Mouse (Mus musculus) brain, embryonic 14.5 days (tissue): ENCODE measurements around the gene Ccdc141. TPM values are rescaled to one million over a fixed set of nuclear protein-coding genes. Genes with fewer than 3 reads are reported as not detected.
A peak's percentile ranks its signal among the peaks of the same experiment; 100 is the strongest.

Source experiments
- DNase-seq: peaks from one replicate; pipeline ENCODE4 v3.0.0-alpha.2; 2011; ENCODE audit warnings: low read depth
- CTCF ChIP-seq: fragments of 200-500 bp; IDR thresholded peaks from 2 replicates; pipeline ENCODE4 v1.5.1; 2012; ENCODE audit warnings: inconsistent platforms, mild to moderate bottlenecking, moderate library complexity, borderline replicate concordance; ENCODE audit not compliant: insufficient read depth, insufficient read length; ENCODE audit errors: extremely low read depth
- POLR2A ChIP-seq: fragments of 200-500 bp; IDR thresholded peaks from 2 replicates; pipeline ENCODE4 v1.6.1; 2012; ENCODE audit warnings: mild to moderate bottlenecking, inconsistent platforms, borderline replicate concordance; ENCODE audit not compliant: poor library complexity, insufficient read depth, insufficient read length, severe bottlenecking; ENCODE audit errors: extremely low read depth
- polyA plus RNA-seq: library from polyadenylated mRNA; depleted of rRNA; stranded (reverse); fragments of >200 nt; gene quantifications from 2 replicates; pipeline ENCODE4 v1.2.3, GENCODE M21; 2012

Gene Ccdc141
- polyA plus RNA-seq, 1 experiment, result 5.1 TPM

- DNase-seq, result peak; percentile 70
- TF ChIP-seq CTCF (no peak), POLR2A (no peak)
These were observed 2.9 kb upstream of the Ccdc141 start for GRCm38 (mm10) chr2:77173366-77173765.

DNA sequence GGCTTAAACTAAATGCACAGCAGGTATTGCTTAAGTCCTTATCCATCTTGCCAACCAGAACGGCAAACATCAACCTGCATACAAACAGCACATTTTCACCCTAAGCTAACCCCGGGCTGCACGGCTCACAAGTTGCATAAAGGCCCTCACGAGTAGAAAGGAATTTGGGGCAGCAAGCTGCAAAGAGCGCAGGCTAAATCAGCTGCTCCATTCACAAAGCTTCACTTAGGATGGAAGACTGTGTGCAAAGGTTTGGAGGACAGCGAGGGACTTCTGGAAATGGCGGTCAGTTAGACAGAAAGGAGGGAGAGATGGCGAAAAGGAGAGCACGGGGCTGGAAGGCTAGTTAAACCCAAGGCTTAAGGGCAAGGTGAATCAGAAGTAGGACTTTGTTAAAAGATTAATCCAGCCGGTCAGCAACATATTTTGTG is 1.8 kb upstream of the Ccdc141 start:
- peak; percentile 66 for DNase-seq
- TF ChIP-seq POLR2A (no peak), CTCF (no peak)

DNA sequence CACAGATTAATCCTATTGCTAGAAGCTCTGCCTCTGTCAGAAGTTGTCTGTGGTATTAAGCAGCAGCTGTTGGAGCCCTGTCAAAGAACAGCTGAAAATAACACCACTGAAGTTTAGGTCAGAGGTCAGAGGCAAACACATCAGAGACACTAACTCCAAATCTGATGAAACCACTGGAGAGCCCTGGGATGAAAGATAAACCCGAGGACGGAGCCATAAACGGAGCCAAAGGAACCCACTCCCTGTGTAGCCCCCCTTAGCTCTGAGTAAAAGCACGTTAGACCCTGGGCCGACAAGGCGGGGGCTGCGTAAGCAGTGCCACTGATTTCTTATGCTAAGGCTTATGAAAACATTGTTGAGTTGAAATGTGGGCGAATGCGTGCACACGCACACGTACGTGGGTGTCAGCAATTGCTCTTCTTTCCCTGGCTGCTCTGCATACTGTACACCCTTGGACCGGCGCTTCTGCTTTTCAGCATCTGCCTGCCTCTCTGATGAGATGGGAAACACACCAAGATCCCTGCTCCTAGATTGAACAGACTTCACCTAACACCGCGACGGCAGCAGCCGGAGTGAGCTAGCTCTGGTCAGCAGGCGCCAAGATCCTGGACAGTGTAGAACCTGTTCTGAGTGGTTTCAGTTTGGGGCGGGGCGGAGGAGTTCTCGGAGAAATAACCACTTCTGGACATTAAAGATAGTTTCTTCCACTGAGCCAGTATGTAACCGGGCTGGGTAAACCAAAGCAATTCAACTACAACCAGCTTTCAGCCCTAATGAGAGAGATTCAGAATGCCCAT is 1.2 kb upstream of the Ccdc141 start:
- peak; percentile 49 for DNase-seq
- TF ChIP-seq POLR2A, result no peak
- TF ChIP-seq CTCF, result no peak

- TF ChIP-seq CTCF (no peak), POLR2A (no peak)
- peak; percentile 65 for DNase-seq
These were observed 362 bp downstream of the Ccdc141 start for GRCm38 (mm10) chr2:77169916-77170632.

GRCm38 (mm10) chr2:77169218-77169617 is 1.2 kb downstream of the Ccdc141 start:
- DNase-seq, result no peak
- no peak for TF ChIP-seq CTCF
- no peak for TF ChIP-seq POLR2A

DNA sequence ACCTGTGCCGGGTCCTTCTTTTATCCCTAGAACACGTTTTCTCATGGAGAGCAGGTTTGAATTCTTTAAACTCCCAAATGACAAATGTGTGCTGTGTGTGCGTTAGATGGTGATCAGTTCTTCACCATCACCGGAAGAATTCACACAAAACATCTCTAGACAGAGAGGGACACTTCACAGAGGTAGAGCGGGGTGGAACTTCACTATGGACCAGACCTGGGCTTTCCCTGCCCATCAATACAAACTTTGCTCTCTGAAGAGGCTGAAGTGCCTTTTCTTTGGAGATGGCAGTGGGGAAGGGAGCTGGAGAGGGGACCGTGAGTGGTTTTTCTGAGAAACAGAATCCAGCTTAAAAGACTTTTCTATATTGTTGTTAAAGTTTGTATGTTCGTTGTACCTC is 1.7 kb downstream of the Ccdc141 start:
- DNase-seq, result no peak
- TF ChIP-seq POLR2A, result no peak
- no peak for TF ChIP-seq CTCF

DNA sequence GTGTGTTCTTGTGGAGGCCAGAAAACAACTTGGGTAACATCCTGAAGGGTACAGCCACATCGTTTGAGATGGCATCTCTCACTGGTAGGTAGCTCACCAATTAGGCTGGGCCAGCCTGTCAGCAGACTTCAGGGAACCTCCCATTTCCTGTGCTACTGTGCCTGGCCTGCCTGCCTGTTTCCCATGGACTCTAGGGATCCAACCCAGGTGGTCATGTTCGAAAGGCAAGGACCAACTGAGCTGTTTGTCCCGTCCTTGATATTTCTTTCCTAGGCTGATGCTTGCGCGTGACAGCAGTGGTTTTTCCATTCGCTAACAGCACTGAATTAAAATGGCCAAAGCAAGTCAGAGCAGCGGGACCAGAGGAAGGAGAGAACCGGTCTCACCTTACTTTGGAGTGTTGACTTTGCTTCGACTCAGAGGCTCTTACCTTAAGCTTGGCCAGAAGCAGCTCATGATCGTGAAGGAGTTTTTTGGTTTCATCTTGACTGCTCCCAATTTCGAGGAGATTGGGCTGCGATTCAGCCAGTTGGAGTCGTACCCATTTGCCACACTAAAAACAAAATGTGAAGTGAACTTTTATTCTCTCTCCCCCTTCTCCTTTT is 2.3 kb downstream of the Ccdc141 start:
- no peak for DNase-seq
- TF ChIP-seq POLR2A (no peak), CTCF (no peak)

- DNase-seq, result no peak
- TF ChIP-seq CTCF (no peak), POLR2A (no peak)
These were observed 4.1 kb downstream of the Ccdc141 start for GRCm38 (mm10) chr2:77166366-77166765.

GRCm38 (mm10) chr2:77164662-77165061 is 5.8 kb downstream of the Ccdc141 start:
- DNase-seq, result no peak

DNA sequence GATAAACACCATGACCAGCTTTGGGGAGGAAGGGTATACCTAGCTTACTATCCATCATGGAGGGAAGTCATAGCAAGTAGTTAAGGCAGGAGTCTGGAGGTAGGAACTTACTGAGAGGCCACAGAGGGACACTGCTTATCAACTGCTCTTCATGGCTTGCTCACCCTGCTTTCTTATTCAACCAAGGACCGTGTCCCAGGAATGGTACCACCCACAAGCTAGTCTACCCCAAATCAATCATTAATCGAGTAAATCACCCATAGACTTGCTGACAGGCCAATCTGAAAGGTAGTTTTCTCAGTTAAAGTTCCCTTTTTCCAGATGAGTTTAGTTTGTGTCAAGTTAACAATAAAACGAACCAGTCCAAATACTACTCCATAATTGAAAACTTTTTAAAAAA is 7.1 kb downstream of the Ccdc141 start:
- DNase-seq, result no peak
- no peak for TF ChIP-seq POLR2A
- TF ChIP-seq CTCF, result no peak

More at GRCm38 (mm10) chr2:77164662-77165061, 5.8 kb downstream of the Ccdc141 start:
- no peak for TF ChIP-seq CTCF
- no peak for TF ChIP-seq POLR2A

DNA sequence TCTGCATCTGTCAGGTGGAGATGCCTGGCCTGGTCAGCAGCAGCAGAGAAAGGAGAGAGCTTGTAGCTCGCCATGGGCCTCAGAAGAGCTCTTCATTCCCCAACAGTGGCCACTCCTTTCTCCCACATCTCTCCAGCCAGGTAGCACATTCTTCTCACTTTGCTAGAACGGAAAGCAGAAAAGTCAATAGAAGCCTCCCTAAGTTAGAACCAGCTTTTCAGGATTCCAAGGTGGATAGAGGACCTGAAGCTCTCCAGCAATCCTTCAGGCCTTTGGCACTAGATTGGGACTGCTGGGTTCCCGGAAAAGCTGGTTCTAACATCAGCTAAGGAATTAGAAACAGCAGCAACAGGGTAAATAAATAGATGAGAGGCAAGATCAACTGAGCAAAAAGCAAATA is 8.3 kb downstream of the Ccdc141 start:
- DNase-seq, result no peak
- TF ChIP-seq CTCF (no peak), POLR2A (no peak)

DNA sequence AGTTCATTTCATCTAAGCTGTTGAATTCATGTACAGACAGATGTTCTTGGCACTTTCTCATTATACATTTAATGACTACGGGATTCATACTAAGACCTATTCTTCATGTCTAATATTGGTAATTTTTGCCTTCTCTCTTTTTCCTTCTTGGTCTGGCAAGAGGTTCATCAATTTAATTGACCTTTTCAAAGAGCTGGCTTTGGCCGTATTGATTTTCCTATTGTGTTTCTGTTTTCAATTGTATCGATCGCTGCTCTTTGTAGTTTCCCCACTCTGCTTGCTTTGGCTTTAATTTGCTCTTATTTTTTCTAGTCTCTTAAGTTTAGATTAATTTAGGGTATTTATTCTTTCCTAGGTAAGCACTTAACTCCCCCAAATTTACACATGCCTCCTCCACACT is 12.9 kb downstream of the Ccdc141 start:
- no peak for DNase-seq
- no peak for TF ChIP-seq POLR2A
- no peak for TF ChIP-seq CTCF

- DNase-seq, result no peak
- TF ChIP-seq CTCF (no peak), POLR2A (no peak)
These were observed 16.4 kb downstream of the Ccdc141 start for GRCm38 (mm10) chr2:77154080-77154479.
